Mouse (Mus musculus): ENCODE measurements around the gene Tacc2.

DNA sequence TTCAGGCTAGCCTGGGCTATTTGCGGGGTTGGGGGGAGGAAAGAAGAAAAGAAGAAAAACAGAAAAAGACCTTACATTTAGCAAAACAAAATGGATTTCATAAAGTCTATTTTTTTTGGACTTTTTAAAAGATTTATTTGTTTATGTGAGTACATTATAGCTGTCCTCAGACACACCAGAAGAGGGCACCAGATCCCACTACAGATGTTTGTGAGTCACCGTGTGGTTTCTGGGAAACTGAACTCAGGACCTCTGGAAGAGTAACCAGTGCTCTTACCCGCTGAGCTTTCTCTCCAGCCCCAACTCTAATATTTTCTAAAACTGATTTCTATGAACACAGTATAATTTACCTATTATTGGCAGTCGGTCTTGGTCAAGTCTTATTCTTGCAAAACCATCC is 42.1 kb upstream of the Tacc2 start:
- TF ChIP-seq POLR2A (IDR thresholded peaks at IDR 0.05; ENCODE audit: low read depth, low read length) (no peak), CTCF (IDR thresholded peaks at IDR 0.05; ENCODE audit: borderline replicate concordance, insufficient read depth, low read length) (no peak)

All from embryonic fibroblast, embryonic 13.5 days (primary cell).